Mouse (Mus musculus) ES-E14 (cell line): ENCODE data around the gene Slx4. TPM values are rescaled to one million over a fixed set of nuclear protein-coding genes. Genes with fewer than 3 reads are reported as not detected.

ENCODE experiments used
- DNase-seq: peaks from one replicate; pipeline ENCODE4 v3.0.0-alpha.2; 2013; ENCODE audit warnings: low read depth, low spot score
- H3K27ac ChIP-seq: 2 replicates; pipeline ENCODE4 v1.5.1; 2012; ENCODE audit warnings: low read depth, mild to moderate bottlenecking, low read length, moderate library complexity, mixed read lengths; ENCODE audit not compliant: poor library complexity, insufficient read depth, severe bottlenecking
- H3K36me3 ChIP-seq: 2 replicates; pipeline ENCODE4 v1.6.1; 2012; ENCODE audit warnings: mild to moderate bottlenecking, low read length, moderate library complexity, mixed read lengths; ENCODE audit not compliant: control insufficient read depth, poor library complexity, insufficient read depth, severe bottlenecking
- H3K4me1 ChIP-seq, 2 experiments: fragments of 150-350 bp in 1 of 2; sonication (generic) in 1 of 2; 2 replicates each; pipeline ENCODE4 v1.6.1; 2012; ENCODE audit warnings: low read length in 2 of 2, mild to moderate bottlenecking in 1 of 2, mixed read lengths in 1 of 2; ENCODE audit not compliant: control insufficient read depth in 2 of 2, insufficient read depth in 2 of 2, poor library complexity in 1 of 2
- H3K4me3 ChIP-seq, 2 experiments: fragments of 150-350 bp in 1 of 2; sonication (generic) in 1 of 2; 2 replicates each; pipeline ENCODE4 v1.5.1; 2012; ENCODE audit warnings: low read length in 2 of 2, low read depth in 1 of 2, mild to moderate bottlenecking in 1 of 2, mixed read lengths in 1 of 2; ENCODE audit not compliant: insufficient read depth in 1 of 2, poor library complexity in 1 of 2, severe bottlenecking in 1 of 2
- H3K9ac ChIP-seq: 2 replicates; pipeline ENCODE4 v1.6.1; 2012; ENCODE audit warnings: low read depth, mild to moderate bottlenecking, low read length, mixed read lengths; ENCODE audit not compliant: poor library complexity, insufficient read depth, severe bottlenecking
- H3K9me3 ChIP-seq: fragments of 150-350 bp; sonication (generic); 2 replicates; pipeline ENCODE4 v1.6.1; 2012; ENCODE audit warnings: low read depth, mild to moderate bottlenecking, low read length; ENCODE audit not compliant: control insufficient read depth, insufficient read depth
- CHD2 ChIP-seq: IDR thresholded peaks from 2 replicates; pipeline ENCODE4 v1.6.1; 2014; ENCODE audit warnings: mild to moderate bottlenecking, low read depth, low read length, inconsistent platforms
- HCFC1 ChIP-seq: IDR thresholded peaks from 2 replicates; pipeline ENCODE4 v1.6.1; 2012; ENCODE audit warnings: low read length, inconsistent platforms, borderline replicate concordance; ENCODE audit not compliant: insufficient read depth
- MAFK ChIP-seq: IDR thresholded peaks from 2 replicates; pipeline ENCODE4 v1.6.1; 2014; ENCODE audit warnings: mild to moderate bottlenecking, low read depth, low read length, inconsistent platforms; ENCODE audit not compliant: insufficient read depth
- ZC3H11A ChIP-seq: IDR thresholded peaks from 2 replicates; pipeline ENCODE4 v1.6.1; 2012; ENCODE audit warnings: low read depth, mild to moderate bottlenecking, inconsistent platforms, low read length, borderline replicate concordance
- ZNF384 ChIP-seq: IDR thresholded peaks from 2 replicates; pipeline ENCODE4 v1.6.1; 2012; ENCODE audit warnings: low read depth, low read length, inconsistent platforms
- in situ Hi-C, 2 experiments: fragments of 600-800 bp; cut with MboI; formaldehyde crosslinking; loops; one replicate each; pipeline ENCODE4 v1.15.1; 2025; ENCODE audit warnings: low sequenced_read_pairs in 2 of 2, inconsistent platforms in 1 of 2; ENCODE audit not compliant: unreplicated experiment in 2 of 2
- total RNA-seq: library from RNA; depleted of rRNA; stranded (reverse); fragments of 300-350 nt; gene quantifications from 2 replicates; pipeline ENCODE4 v1.2.3, GENCODE M21; 2012; rRNA removed

Gene Slx4
- total RNA-seq, 1 experiment, result 40.5 TPM

DNA sequence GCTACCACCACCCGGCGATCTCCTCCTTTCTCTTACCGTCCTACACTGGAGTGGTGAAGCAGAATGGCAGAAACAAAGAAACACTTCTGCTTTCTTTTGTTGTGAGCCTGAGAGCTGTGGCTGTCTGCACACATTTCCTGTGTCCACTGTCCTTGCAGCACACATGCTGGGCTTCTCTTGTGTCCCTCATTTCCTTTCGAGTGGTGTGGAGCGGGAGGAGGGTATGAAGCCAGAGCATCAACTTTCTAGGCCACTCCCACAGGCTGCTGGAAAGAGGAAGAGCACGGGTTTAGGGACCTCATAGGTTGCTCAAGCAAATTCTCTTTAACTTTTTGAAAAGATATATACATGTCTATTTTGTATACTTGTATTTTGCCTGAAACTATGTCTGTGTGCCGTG, 74.4 kb downstream of the Slx4 start:
- TF ChIP-seq MAFK (no peak), ZC3H11A (no peak), CHD2 (no peak), HCFC1 (no peak), ZNF384 (no peak)
- no peak overlapping the region for H3K27ac ChIP-seq
- no peak for DNase-seq
- H3K36me3 ChIP-seq, result peaks cover 3% of the 10 kb centered on the region; the same call in 1 of the 2 replicates
- no peaks in the 10 kb centered on the region for H3K9me3 ChIP-seq
- in situ Hi-C loops, result no loop called here
- H3K4me1 ChIP-seq, result peaks cover 2% of the 10 kb centered on the region in 2 experiments; a peak in 1 of 4 replicates
- H3K9ac ChIP-seq, result no peak overlapping the region
- no peak overlapping the region for H3K4me3 ChIP-seq

Other genes with a start within 250 kb of the Slx4 start
- gene Olfr15, start 172.9 kb downstream of the Slx4 start, total RNA-seq, result not detected in 2 replicates
- 0.85 and 1.0 TPM in 2 replicates for gene Zfp174, start 156.5 kb downstream of the Slx4 start, total RNA-seq
- gene Naa60, start 131.4 kb downstream of the Slx4 start, total RNA-seq, result 16.8 and 17.4 TPM in 2 replicates
- 8.7 and 10.7 TPM in 2 replicates for gene Zfp597, start 119.2 kb downstream of the Slx4 start, total RNA-seq
- gene Gm20695, start 119.1 kb downstream of the Slx4 start, total RNA-seq, result 1.1 TPM in 1 of 2 replicates, not detected in the other
- gene 1700037C18Rik, start 95.1 kb downstream of the Slx4 start, total RNA-seq, result 1.5 and 1.7 TPM in 2 replicates
- 10.3 and 12.6 TPM in 2 replicates for gene Cluap1, start 95.0 kb downstream of the Slx4 start, total RNA-seq
- gene Nlrc3, start 27.1 kb downstream of the Slx4 start, total RNA-seq, result 2.1 and 2.3 TPM in 2 replicates
- gene Dnase1, start 33.2 kb upstream of the Slx4 start, total RNA-seq, result 1.0 and 1.1 TPM in 2 replicates
- 157 and 174 TPM in 2 replicates for gene Trap1, start 74.1 kb upstream of the Slx4 start, total RNA-seq
- gene Crebbp, start 210.2 kb upstream of the Slx4 start, total RNA-seq, result 25.3 and 26.8 TPM in 2 replicates